Mouse (Mus musculus) forebrain, embryonic 11.5 days (tissue): ENCODE results near the gene Traf1. TPM values are rescaled to one million over a fixed set of nuclear protein-coding genes. Genes with fewer than 3 reads are reported as not detected.

Experiments used
- ATAC-seq: fragments of 200-750 bp; cut with Nextera tagmentation; replicated peaks from 2 replicates; pipeline ENCODE4 v1.8.0; 2017; ENCODE audit warnings: moderate TSS enrichment; ENCODE audit not compliant: low FRiP score
- DNase-seq: peaks from one replicate; pipeline ENCODE4 v3.0.0-alpha.2; 2017; ENCODE audit warnings: low spot score
- H3K27ac ChIP-seq: fragments of 300-500 bp; sonication (generic); 2 replicates; pipeline ENCODE4 v1.5.1; 2014; ENCODE audit warnings: low read depth, low read length
- H3K27me3 ChIP-seq: fragments of 300-500 bp; sonication (generic); 2 replicates; pipeline ENCODE4 v1.6.1; 2014; ENCODE audit warnings: mild to moderate bottlenecking, low read length, mixed read lengths; ENCODE audit not compliant: control insufficient read depth, insufficient read depth
- H3K36me3 ChIP-seq: fragments of 300-500 bp; sonication (generic); 2 replicates; pipeline ENCODE4 v1.6.1; 2014; ENCODE audit warnings: mild to moderate bottlenecking, low read length, moderate library complexity, mixed read lengths; ENCODE audit not compliant: control insufficient read depth, insufficient read depth
- H3K4me1 ChIP-seq: fragments of 300-500 bp; sonication (generic); replicated peaks from 2 replicates; pipeline ENCODE4 v1.6.1; 2014; ENCODE audit warnings: low read length, mixed read lengths; ENCODE audit not compliant: control insufficient read depth, insufficient read depth
- H3K4me2 ChIP-seq: fragments of 300-500 bp; sonication (generic); 2 replicates; pipeline ENCODE4 v1.6.1; 2014; ENCODE audit warnings: low read depth, mild to moderate bottlenecking, low read length, moderate library complexity, mixed read lengths; ENCODE audit not compliant: severe bottlenecking
- H3K4me3 ChIP-seq: fragments of 300-500 bp; sonication (generic); 2 replicates; pipeline ENCODE4 v1.5.1; 2014; ENCODE audit warnings: low read depth, low read length
- H3K9ac ChIP-seq: fragments of 300-500 bp; sonication (generic); 2 replicates; pipeline ENCODE4 v1.6.1; 2014; ENCODE audit warnings: low read length
- H3K9me3 ChIP-seq: fragments of 300-500 bp; sonication (generic); 2 replicates; pipeline ENCODE4 v1.6.1; 2016; ENCODE audit warnings: low read length, mixed read lengths; ENCODE audit not compliant: control insufficient read depth
- WGBS: fragments of 180-500 bp; shearing (Covaris S2); extraction: QIAGEN DNeasy Blood & Tissue Kit; methylation state at CpG from one replicate; pipeline ENCODE4 v1.1.7; 2014; 5-methylcytosine and 5-hydroxymethylcytosine counted together
- polyA plus RNA-seq: library from polyadenylated mRNA; unstranded; fragments of >200 nt; fragmentation: Nextera tagmentation; extraction: Ambion mirVana; gene quantifications from 2 replicates; pipeline ENCODE4 v1.2.1, GENCODE M21; 2014

Gene Traf1
- polyA plus RNA-seq, 1 experiment from 2014 or later = 0.33 TPM

GRCm38 (mm10) chr2:34954344-34954743 is 7.2 kb downstream of the Traf1 start:
- H3K9ac ChIP-seq = no peak overlapping the region
- no peaks in the 10 kb centered on the region for H3K36me3 ChIP-seq
- H3K4me3 ChIP-seq = no peak overlapping the region
- no peak overlapping the region for H3K27ac ChIP-seq
- H3K4me2 ChIP-seq = no peak overlapping the region
- H3K4me1 ChIP-seq = no peaks in the 10 kb centered on the region
- no peaks in the 10 kb centered on the region for H3K9me3 ChIP-seq
- no peak for ATAC-seq
- DNase-seq = no peak
- H3K27me3 ChIP-seq = no peaks in the 10 kb centered on the region

GRCm38 (mm10) chr2:34953547-34954116 is 7.9 kb downstream of the Traf1 start:
- H3K9me3 ChIP-seq = no peaks in the 10 kb centered on the region
- no peaks in the 10 kb centered on the region for H3K27me3 ChIP-seq
- H3K4me3 ChIP-seq = no peak overlapping the region
- no peak for DNase-seq
- no peak overlapping the region for H3K9ac ChIP-seq
- no peak for ATAC-seq
- no peak overlapping the region for H3K27ac ChIP-seq
- no peaks in the 10 kb centered on the region for H3K4me1 ChIP-seq
- H3K4me2 ChIP-seq = no peak overlapping the region
- 77% methylated on average over 2 of the region's 2 CpGs for WGBS
- H3K36me3 ChIP-seq = no peaks in the 10 kb centered on the region

DNA sequence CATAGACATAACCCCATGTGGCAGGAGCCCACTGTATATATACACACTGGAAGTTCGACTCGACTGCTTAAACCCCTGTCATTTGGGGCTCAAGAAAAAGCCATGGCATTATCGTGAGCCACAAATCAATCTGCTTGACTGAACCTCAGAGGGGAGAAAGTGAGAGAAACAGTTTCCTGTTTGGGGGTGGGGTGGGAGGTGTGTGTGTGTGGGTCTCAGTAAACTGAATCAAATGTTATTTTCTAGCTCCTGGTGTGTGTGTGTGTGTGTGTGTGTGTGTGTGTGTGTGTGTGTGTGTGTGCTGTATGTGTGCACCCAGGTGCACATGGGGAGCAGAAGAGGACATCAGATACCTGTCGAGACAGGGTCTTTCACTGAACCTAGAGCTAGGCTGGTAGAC is 8.6 kb downstream of the Traf1 start:
- no peak overlapping the region for H3K27ac ChIP-seq
- H3K36me3 ChIP-seq = no peaks in the 10 kb centered on the region
- no peak overlapping the region for H3K9ac ChIP-seq
- H3K9me3 ChIP-seq = no peaks in the 10 kb centered on the region
- H3K27me3 ChIP-seq = no peaks in the 10 kb centered on the region
- no peak overlapping the region for H3K4me3 ChIP-seq
- no peak for DNase-seq
- H3K4me1 ChIP-seq = no peaks in the 10 kb centered on the region
- ATAC-seq = no peak
- 57% methylated on average over 4 of the region's 4 CpGs for WGBS
- no peak overlapping the region for H3K4me2 ChIP-seq

DNA sequence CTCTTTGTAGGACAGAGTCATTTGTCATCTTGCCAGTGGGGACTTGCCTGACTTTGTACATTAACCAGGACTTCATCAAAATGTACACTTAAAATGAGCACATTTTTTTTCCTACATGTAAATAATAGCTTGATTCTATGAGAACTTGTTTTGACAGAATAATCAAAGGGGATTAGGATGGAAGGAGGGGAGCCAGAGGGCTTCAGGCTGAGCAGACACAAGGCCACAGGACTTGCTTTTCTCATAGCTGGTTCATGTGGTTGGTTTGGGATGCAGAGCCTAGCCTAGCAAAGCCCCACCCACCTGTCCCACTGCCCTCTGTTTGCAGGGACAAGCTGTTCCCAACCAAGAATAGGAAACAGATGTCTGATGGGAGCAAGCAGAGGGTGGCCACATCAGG is 10.1 kb downstream of the Traf1 start:
- H3K36me3 ChIP-seq = no peaks in the 10 kb centered on the region
- H3K4me3 ChIP-seq = no peak overlapping the region
- no peak overlapping the region for H3K9ac ChIP-seq
- no peaks in the 10 kb centered on the region for H3K4me1 ChIP-seq
- ATAC-seq = no peak
- no peak overlapping the region for H3K4me2 ChIP-seq
- no peak for DNase-seq
- H3K9me3 ChIP-seq = no peaks in the 10 kb centered on the region
- no peaks in the 10 kb centered on the region for H3K27me3 ChIP-seq
- H3K27ac ChIP-seq = no peak overlapping the region

DNA sequence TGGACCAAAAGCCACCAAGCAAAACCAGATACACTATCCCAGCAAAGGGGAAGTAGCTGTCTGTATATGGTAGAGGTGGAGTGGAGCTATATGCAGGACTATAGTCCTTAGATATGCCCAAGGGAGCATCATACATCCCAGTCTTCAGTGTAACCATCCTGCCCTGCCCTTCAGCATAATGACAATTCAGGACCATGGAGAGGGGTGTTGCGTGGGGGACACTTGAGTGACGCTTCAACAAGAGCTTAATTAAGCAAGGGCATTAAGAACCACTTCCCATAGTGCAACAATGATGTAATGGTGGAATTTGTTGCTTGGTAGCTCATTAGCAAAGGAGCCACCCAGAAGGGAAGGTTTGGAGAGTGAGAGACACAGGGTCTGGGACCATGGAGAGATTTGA is 12.9 kb downstream of the Traf1 start:
- DNase-seq = no peak

DNA sequence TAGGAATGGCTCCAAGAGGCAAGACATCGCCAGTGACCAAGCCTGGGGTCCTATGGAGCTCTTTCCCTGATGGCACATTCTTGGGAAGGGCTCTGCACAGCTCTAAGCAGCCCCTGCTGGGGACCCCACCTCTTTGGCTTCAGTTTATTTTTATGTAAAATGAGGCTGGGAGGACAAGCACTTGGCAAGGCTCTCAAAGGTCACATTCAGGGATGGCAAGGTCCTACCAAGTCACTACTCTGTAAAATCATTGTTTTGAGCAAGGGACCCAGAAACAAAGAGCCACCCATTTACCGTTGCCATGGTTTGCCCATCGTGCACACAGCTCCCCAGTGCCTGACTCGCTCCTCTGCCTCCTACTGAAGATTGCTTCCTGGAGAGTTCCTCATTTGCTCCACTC is 15.5 kb downstream of the Traf1 start:
- DNase-seq (no peak), ATAC-seq (no peak)
- Histone ChIP-seq H3K9ac (no peak overlapping the region), H3K4me1 (no peaks in the 10 kb centered on the region), H3K4me3 (no peak overlapping the region), H3K27ac (no peak overlapping the region), H3K4me2 (no peak overlapping the region), H3K27me3 (no peaks in the 10 kb centered on the region), H3K9me3 (no peaks in the 10 kb centered on the region), H3K36me3 (no peaks in the 10 kb centered on the region)
- WGBS = 60% methylated on average over 4 of the region's 4 CpGs

More for the DNA sequence above, 12.9 kb downstream of the Traf1 start:
- no peak overlapping the region for H3K4me2 ChIP-seq
- no peak overlapping the region for H3K4me3 ChIP-seq
- no peaks in the 10 kb centered on the region for H3K36me3 ChIP-seq
- H3K27ac ChIP-seq = no peak overlapping the region
- no peaks in the 10 kb centered on the region for H3K27me3 ChIP-seq
- H3K4me1 ChIP-seq = no peaks in the 10 kb centered on the region
- no peak for ATAC-seq
- H3K9me3 ChIP-seq = no peaks in the 10 kb centered on the region
- WGBS = 35% methylated on average over 2 of the region's 2 CpGs
- no peak overlapping the region for H3K9ac ChIP-seq

DNA sequence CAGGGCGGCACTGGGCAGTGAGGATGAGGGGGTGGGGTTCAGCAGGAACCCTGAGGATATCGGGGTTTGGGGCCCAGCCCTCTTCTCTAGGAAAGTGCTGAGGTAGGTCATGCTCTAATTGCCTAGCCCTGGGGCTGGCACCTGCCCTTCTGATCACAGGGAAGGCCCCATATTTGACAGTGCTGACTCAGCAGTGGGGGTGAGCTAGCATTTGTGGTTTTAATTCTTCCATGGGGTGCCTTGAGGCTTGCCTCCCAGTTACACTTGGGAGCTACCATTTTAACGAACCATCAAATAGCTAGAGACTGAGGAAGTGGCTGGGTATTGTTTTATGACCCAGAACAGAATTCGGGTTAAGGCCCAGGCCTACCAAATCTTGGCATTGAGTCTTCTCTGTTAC is 16.0 kb downstream of the Traf1 start:
- 81% methylated on average over 4 of the region's 4 CpGs for WGBS
- Histone ChIP-seq H3K9ac (no peak overlapping the region), H3K9me3 (no peaks in the 10 kb centered on the region), H3K27me3 (no peaks in the 10 kb centered on the region), H3K4me2 (no peak overlapping the region), H3K27ac (no peak overlapping the region), H3K4me3 (no peak overlapping the region), H3K36me3 (no peaks in the 10 kb centered on the region), H3K4me1 (no peaks in the 10 kb centered on the region)
- no peak for DNase-seq
- no peak for ATAC-seq

- 30% methylated on average over 8 of the region's 8 CpGs for WGBS
- Histone ChIP-seq H3K4me2 (no peak overlapping the region), H3K9ac (no peak overlapping the region), H3K36me3 (no peaks in the 10 kb centered on the region), H3K4me3 (no peak overlapping the region), H3K4me1 (no peaks in the 10 kb centered on the region), H3K9me3 (no peaks in the 10 kb centered on the region), H3K27ac (no peak overlapping the region), H3K27me3 (no peaks in the 10 kb centered on the region)
- DNase-seq = no peak
- ATAC-seq = no peak
These were observed 16.8 kb downstream of the Traf1 start for GRCm38 (mm10) chr2:34944761-34945160.

- Histone ChIP-seq H3K4me1 (no peaks in the 10 kb centered on the region), H3K9ac (no peak overlapping the region), H3K4me2 (no peak overlapping the region), H3K27me3 (no peaks in the 10 kb centered on the region), H3K9me3 (no peaks in the 10 kb centered on the region), H3K27ac (no peak overlapping the region), H3K36me3 (no peaks in the 10 kb centered on the region), H3K4me3 (no peak overlapping the region)
- 88% methylated on average over 13 of the region's 13 CpGs for WGBS
- DNase-seq (no peak), ATAC-seq (no peak)
These were observed 17.9 kb downstream of the Traf1 start for GRCm38 (mm10) chr2:34943556-34944120.
